Mouse (Mus musculus) kidney, adult 2 months (tissue): Measurements from ENCODE around the gene Olfr213. TPM values are rescaled to one million over a fixed set of nuclear protein-coding genes. Genes with fewer than 3 reads are reported as not detected.

ENCODE experiments used
- DNase-seq: peaks from one replicate; pipeline ENCODE4 v3.0.0; 2021
- H3K27ac ChIP-seq: fragments of 200-500 bp; 2 replicates; pipeline ENCODE4 v1.5.1; 2012; ENCODE audit warnings: low read depth, low read length, control low read depth, inconsistent platforms; ENCODE audit not compliant: insufficient read depth
- H3K27me3 ChIP-seq: fragments of 200-500 bp; replicated peaks from 2 replicates; pipeline ENCODE4 v1.6.1; 2012; ENCODE audit warnings: mild to moderate bottlenecking, moderate library complexity, low read length, inconsistent platforms; ENCODE audit not compliant: control insufficient read depth, insufficient read depth
- H3K36me3 ChIP-seq: fragments of 200-500 bp; 2 replicates; pipeline ENCODE4 v1.6.1; 2012; ENCODE audit warnings: mild to moderate bottlenecking, moderate library complexity, low read length, inconsistent platforms; ENCODE audit not compliant: control insufficient read depth, insufficient read depth
- H3K4me1 ChIP-seq: fragments of 200-500 bp; 2 replicates; pipeline ENCODE4 v1.6.1; 2011; ENCODE audit warnings: low read length; ENCODE audit not compliant: control insufficient read depth, insufficient read depth
- H3K4me3 ChIP-seq: fragments of 200-500 bp; 2 replicates; pipeline ENCODE4 v1.5.1; 2011; ENCODE audit warnings: mild to moderate bottlenecking, low read depth, low read length, control low read depth; ENCODE audit not compliant: insufficient read depth
- CTCF ChIP-seq: fragments of 200-500 bp; conservative IDR thresholded peaks from 2 replicates; pipeline ENCODE4 v1.5.1; 2011; ENCODE audit warnings: low read depth, mild to moderate bottlenecking, control low read depth, low read length, moderate library complexity, mixed read lengths; ENCODE audit not compliant: insufficient read depth, insufficient read length
- POLR2A ChIP-seq: fragments of 200-500 bp; IDR thresholded peaks from one replicate; pipeline ENCODE4 v1.6.1; 2011; ENCODE audit warnings: low read depth, low read length, control low read depth
- WGBS: fragments of 180-500 bp; shearing (Covaris S2); methylation state at CpG from one replicate; pipeline ENCODE4 v1.1.7; 2018; 5-methylcytosine and 5-hydroxymethylcytosine counted together
- polyA plus RNA-seq: library from polyadenylated mRNA; depleted of rRNA; stranded (reverse); fragments of >200 nt; gene quantifications from 2 replicates; pipeline ENCODE4 v1.2.3, GENCODE M21; 2012; rRNA removed

Gene Olfr213
- polyA plus RNA-seq, 1 experiment, result not detected

- Histone ChIP-seq H3K36me3 (no peaks in the 10 kb centered on the region), H3K4me3 (no peak within 1 kb of the TSS), H3K27ac (no peak within 1 kb of the TSS), H3K4me1 (no peaks in the 10 kb centered on the region), H3K27me3 (no peaks in the 10 kb centered on the region)
- TF ChIP-seq POLR2A (no peak), CTCF (no peak)
- 39% methylated on average over 1 of the region's 1 CpGs for WGBS
- no peak for DNase-seq
Observed at GRCm38 (mm10) chr6:116553935-116554334, 15.7 kb downstream of the Olfr213 start, which contains the start of gene Olfr214. Gene Olfr214 (plus strand): TSS chr6:116554235.

GRCm38 (mm10) chr6:116554952-116555351 lies 16.7 kb downstream of the Olfr213 start:
- no peaks in the 10 kb centered on the region for H3K36me3 ChIP-seq
- H3K4me3 ChIP-seq, result no peak overlapping the region
- TF ChIP-seq POLR2A (no peak), CTCF (no peak)
- no peaks in the 10 kb centered on the region for H3K27me3 ChIP-seq
- no peak overlapping the region for H3K27ac ChIP-seq
- no peak for DNase-seq
- 29% methylated on average over 3 of the region's 3 CpGs for WGBS
- no peaks in the 10 kb centered on the region for H3K4me1 ChIP-seq

GRCm38 (mm10) chr6:116569834-116570233 lies 31.6 kb downstream of the Olfr213 start:
- H3K27ac ChIP-seq, result no peak overlapping the region
- no peaks in the 10 kb centered on the region for H3K4me1 ChIP-seq
- peak; percentile 60 for DNase-seq
- H3K27me3 ChIP-seq, result no peaks in the 10 kb centered on the region
- WGBS, result 29% methylated on average over 3 of the region's 3 CpGs
- TF ChIP-seq CTCF, result peak; percentile 66
- TF ChIP-seq POLR2A, result no peak
- no peak overlapping the region for H3K4me3 ChIP-seq
- H3K36me3 ChIP-seq, result no peaks in the 10 kb centered on the region

DNA sequence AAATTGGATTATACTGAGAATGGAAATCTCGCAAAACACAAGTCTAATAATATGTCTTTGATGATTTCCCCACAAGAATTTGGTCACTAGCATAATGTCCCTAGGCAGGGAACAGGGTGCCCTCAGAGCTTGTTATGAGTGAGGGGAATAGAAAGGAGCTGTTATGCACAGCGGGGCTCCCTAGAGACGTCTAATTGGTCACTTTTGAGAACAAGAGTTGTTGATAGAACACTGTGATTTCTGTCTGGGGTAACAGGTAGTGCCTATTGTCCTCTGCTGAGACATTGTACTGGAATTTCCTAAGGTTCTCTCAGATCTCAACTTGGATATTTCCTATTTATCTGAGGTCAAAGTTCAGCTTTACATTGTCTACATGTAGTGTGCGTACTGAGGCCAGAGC lies 45.8 kb downstream of the Olfr213 start, which contains the start of gene Olfr215:
TSS of gene Olfr215 (minus strand) at position 101 of the 400 bp plus-strand sequence.
- DNase-seq, result no peak
- TF ChIP-seq POLR2A (no peak), CTCF (no peak)
- Histone ChIP-seq H3K27ac (no peak within 1 kb of the TSS), H3K27me3 (no peaks in the 10 kb centered on the region), H3K4me1 (no peaks in the 10 kb centered on the region), H3K4me3 (no peak within 1 kb of the TSS), H3K36me3 (no peaks in the 10 kb centered on the region)
- WGBS, result 82% methylated on average over 4 of the region's 4 CpGs

Other genes with a start within 250 kb of the Olfr213 start
- gene March8, start 200.4 kb upstream of the Olfr213 start, polyA plus RNA-seq, result 112 and 126 TPM in 2 replicates
- gene Alox5, start 77.3 kb upstream of the Olfr213 start, polyA plus RNA-seq, result 0.45 and 1.2 TPM in 2 replicates
- not detected in 2 replicates for gene Olfr211, start 49.4 kb upstream of the Olfr213 start, polyA plus RNA-seq
- gene Olfr212, start 31.9 kb upstream of the Olfr213 start, polyA plus RNA-seq, result not detected in 2 replicates
- gene Gm5580, start 12.7 kb downstream of the Olfr213 start, polyA plus RNA-seq, result 0.20 TPM in 1 of 2 replicates, not detected in the other
- gene Olfr214, start 15.8 kb downstream of the Olfr213 start, polyA plus RNA-seq, result not detected in 2 replicates
- gene Olfr215, start 45.7 kb downstream of the Olfr213 start, polyA plus RNA-seq, result not detected in 2 replicates
- gene Zfp422, start 90.5 kb downstream of the Olfr213 start, polyA plus RNA-seq, result 15.8 and 22.0 TPM in 2 replicates
- 14.3 and 17.8 TPM in 2 replicates for gene Depp1, start 112.2 kb downstream of the Olfr213 start, polyA plus RNA-seq
- gene Rassf4, start 135.5 kb downstream of the Olfr213 start, polyA plus RNA-seq, result 3.3 and 4.1 TPM in 2 replicates
- 13.4 and 19.2 TPM in 2 replicates for gene Tmem72, start 178.5 kb downstream of the Olfr213 start, polyA plus RNA-seq